Mouse (Mus musculus) left cerebral cortex, adult 6 months (tissue): Measurements from ENCODE around the gene Ttc27. TPM values are rescaled to one million over a fixed set of nuclear protein-coding genes. Genes with fewer than 3 reads are reported as not detected.

Experiments
- long read RNA-seq, 2 experiments: library from polyadenylated mRNA; unstranded; transcript quantifications; one replicate each; pipeline ENCODE4 v2.0.0; 2019 to 2020
- polyA plus RNA-seq: library from polyadenylated mRNA; unstranded; fragments of <200 nt; fragmentation: Nextera tagmentation; gene quantifications from 2 replicates; pipeline ENCODE4 v1.2.3, GENCODE M21; 2021

Ttc27 gene
- polyA plus RNA-seq: 10.6 and 11.9 TPM in 2 replicates
- long read RNA-seq, experiment 1, transcript Ttc27-201 (20 exons, 2,838 nt): major isoform, 66 of 92 reads
- long read RNA-seq, experiment 1, transcript Ttc27-204 (20 exons, 2,651 nt): minor isoform, 15 of 92 reads
- long read RNA-seq, experiment 1, partial matches to known transcripts: 3 of 92 reads
- long read RNA-seq, experiment 1, other reads (novel, unspliced or antisense): 8 of 92 reads
- long read RNA-seq, experiment 2, transcript Ttc27-201 (20 exons, 2,838 nt): major isoform, 6 of 10 reads
- long read RNA-seq, experiment 2, partial matches to known transcripts: 3 of 10 reads
- long read RNA-seq, experiment 2, other reads (novel, unspliced or antisense): 1 of 10 reads

DNA sequence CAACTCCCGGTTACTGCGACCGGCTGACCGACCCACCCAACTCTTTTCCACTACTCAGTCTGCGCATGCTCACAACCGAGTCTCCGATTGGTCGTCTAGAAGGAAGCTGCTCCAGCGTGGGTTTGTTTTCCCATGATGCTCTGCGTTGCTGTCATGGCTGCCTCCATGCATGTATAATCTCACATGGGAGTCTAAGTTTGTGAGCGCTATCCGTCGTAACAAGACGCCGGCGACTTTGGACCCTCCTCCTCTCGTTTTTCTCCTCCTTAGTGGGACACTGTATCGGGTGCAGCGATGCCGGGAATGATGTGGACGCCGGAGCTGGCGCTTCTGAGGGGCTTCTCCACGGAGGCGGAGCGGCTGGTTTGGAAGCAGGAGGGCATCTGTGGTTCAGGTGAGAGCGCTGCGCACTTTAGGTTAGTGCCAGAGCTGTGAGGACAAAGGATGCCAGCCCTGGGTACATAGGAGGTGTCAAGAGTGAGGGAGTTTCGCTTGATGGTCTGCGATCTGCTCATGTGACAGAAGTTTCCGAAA lies at the start of gene Ttc27:
Gene Ttc27, plus strand, starts transcription at position 115 of the 534 bp plus-strand sequence.

Other genes with a start within 250 kb of the Ttc27 start
- gene Yipf4, start 228.2 kb upstream of the Ttc27 start, polyA plus RNA-seq: 77.3 and 91.6 TPM in 2 replicates
- gene Birc6, start 189.4 kb upstream of the Ttc27 start, polyA plus RNA-seq: 68.6 and 101 TPM in 2 replicates